Mouse (Mus musculus) c-Kit-negative CD71-positive TER-119-positive erythroid progenitor cells, embryonic 14.5 days (primary cell): Measurements from ENCODE around the gene Lrch3.

ENCODE experiments used
- DNase-seq: peaks from one replicate; pipeline ENCODE4 v3.0.0-alpha.2; 2013; ENCODE audit warnings: low read depth, low spot score

Gene Lrch3

DNA sequence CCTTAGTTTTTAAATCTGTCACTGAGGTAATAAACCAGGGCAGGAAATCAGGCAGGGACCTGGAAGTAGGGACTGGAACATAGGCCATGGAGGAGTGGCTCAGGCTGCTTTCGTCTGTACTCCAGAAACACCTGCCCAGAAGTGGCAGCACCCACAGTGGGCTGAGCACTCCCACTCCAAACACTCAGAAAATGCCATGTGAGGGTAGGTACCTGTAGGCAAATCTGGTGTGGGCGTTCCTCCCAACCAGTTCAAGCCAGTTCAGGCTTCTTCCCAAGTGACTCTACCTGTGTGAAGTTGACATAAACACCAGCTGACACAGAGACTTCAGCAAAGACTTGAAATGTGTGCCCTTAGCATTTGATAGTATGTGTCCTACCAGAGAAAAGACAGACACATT is 70.7 kb downstream of the Lrch3 start:
- no peak for DNase-seq

DNA sequence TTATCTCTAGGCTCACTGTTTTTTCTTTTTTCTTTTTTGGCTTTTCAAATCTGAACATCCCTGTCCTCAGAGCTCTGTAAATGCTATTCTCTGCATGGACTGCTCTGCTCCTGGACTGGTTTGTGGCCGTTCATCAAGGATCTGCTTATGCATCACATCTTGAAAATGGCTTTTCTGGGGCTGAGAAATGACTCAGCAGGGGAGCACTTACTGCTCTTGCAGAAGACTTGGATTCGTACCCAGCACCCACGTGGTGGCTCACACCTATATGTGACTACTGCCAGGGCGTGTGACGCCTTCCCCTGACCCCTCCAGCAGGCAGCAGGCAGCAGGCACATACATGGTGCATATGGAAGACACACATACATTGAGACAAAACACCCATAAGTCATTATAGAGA is 78.3 kb downstream of the Lrch3 start:
- no peak for DNase-seq

DNA sequence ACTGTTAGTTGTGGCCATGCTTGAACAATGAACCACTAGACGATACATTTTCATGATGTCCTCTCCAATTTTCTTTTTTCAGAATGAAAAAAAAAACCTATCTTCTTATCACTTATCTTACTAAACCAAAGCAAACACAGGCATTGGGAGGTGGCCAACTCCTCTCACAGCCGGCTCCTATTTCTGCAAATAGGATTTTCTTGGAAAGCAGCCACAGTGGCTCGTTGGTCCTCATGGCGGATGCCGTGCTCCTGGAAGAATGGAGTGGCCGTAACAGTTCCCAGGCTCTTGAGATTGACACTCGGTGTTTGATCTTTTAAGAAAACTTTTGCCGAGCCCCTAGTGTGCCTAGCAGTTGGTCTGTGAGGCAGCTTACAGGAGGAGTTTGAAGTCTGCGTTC is 91.3 kb downstream of the Lrch3 start:
- DNase-seq: no peak

DNA sequence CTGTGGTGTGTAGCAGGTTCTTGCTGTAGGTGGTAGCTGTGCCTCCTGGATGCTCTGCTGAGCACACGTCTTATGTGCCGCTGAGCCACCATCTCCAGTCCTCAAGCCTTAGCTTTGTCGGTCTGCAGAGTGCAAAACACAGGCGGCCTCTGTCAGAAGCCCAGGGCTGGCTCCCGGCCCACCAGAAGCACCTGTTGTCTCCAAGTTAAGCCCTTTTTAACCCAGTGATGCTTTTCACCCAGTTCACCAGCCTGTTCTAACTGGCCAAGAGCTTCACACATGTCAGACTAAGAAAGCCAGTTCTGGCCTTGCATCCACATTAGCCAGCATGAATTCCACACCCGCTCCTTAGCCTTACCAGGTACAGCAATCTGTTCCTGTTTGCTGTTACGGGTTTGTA is 93.0 kb downstream of the Lrch3 start:
- no peak for DNase-seq

DNA sequence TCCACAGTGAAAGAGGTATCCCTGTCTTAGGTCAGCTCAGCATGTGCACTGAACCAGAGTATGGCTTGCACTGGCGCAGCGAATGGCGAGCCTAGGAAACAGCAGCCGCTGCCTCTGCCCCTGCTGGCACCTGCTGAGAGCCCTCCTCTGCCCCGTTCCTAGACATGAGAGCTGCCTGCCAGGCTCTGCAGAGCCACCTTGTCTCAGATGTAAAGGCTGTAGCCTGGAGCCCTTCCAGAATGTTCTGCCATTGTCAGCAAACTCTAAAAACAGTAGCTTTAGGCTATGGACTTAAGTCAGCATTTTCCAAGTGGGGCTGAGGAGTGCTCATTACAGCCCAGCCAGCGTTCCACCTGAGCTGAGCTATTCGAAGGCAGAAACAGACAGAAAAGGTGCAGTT is 93.5 kb downstream of the Lrch3 start:
- no peak for DNase-seq

DNA sequence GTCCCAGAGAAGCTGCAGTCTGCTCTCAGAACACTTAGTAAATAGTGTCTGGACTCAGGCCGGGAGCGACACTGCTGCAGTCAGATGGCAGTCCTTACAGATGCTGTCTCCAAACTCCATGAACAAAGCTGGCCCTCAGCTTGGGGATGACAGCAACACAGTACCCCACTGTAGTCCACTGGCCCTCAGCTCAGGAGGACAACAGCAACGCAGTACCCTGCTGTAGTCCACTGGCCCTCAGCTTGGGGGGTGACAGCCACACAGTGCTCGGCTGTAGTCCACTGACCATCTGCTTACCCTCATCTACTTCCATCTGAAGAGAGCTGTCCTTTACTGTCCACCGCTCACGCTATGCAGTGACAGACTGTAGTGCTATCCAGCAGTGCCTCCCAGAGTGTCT is 96.3 kb downstream of the Lrch3 start:
- no peak for DNase-seq

DNA sequence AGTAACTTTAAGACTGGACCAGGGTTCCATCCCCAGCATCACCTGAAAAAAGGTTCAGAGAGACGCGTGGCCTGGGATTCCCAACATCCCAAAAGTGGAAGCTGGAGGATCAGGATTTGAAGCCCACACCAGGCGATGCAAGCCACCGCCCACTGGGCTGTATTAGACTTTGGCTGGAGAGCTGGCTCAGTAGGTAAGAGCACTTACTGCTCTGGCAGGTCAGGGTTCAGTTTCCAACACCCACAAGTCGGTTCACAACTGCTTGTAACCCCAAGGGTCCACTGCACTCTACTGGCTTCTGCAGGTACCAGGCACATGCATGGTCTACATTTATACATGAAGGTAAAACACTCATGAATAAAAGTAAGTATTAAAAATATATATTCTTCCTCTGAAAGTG is 99.9 kb downstream of the Lrch3 start:
- no peak for DNase-seq

DNA sequence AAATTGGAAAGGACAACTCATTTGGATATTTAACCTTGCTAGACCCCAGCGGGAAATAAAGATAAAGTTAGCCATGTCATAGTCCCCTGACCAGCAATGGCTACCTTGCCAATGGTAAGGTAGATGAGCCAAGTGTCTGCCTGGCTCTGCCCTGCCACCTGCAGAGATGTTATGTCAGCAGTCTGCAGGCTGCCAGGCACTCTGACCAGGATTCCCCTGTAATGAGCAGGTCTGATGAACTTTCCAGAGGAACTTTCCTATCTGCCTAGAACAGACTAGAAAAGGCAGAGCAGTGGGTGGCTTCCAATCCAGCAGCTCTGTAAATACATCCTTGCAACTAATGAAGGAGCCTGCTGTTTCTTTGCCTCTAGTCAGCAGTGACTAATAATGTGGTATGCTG is 101.0 kb downstream of the Lrch3 start:
- no peak for DNase-seq

DNA sequence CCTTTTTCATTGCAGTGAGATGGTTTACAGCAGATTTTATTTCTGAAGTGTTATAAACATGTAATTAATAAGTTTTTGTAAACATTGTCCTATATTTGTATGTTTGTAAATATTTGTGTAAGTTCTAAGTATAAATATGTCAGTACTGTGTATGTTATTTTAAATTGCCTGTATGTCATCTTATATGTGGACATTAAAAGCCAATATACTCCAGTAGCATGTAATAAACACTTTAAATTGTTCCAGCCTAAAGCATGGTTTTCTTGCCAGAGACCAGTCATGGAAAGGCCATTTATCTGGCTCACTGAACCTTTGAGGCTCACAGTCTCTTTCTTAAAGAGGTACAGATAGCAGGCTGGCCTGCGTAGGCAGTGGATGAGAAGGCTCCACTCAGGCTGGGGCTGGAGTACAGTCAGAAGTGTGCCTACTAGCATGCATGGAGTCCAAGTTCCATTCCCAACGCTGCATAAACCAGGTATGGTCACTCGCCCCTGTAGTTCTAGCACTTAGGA is 101.6 kb downstream of the Lrch3 start:
- no peak for DNase-seq

DNA sequence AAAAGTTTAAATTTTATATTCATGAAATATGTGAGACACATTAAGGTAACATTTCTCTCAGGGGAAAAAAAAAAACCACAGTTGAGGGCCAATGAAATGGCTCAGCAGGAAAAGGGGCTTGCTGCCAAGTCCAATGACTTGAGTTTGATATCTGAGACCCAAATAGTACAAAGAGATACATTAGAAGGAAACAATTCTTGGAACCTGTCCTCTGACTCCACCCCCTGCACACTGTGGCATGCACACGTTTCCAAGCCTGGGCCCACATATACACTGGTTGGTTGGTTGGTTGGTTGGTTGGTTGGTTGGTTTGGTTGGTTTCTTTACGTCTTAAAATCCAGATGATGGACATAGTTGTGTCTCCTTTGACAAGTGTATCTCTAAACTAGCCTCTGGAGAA is 102.1 kb downstream of the Lrch3 start:
- no peak for DNase-seq

DNA sequence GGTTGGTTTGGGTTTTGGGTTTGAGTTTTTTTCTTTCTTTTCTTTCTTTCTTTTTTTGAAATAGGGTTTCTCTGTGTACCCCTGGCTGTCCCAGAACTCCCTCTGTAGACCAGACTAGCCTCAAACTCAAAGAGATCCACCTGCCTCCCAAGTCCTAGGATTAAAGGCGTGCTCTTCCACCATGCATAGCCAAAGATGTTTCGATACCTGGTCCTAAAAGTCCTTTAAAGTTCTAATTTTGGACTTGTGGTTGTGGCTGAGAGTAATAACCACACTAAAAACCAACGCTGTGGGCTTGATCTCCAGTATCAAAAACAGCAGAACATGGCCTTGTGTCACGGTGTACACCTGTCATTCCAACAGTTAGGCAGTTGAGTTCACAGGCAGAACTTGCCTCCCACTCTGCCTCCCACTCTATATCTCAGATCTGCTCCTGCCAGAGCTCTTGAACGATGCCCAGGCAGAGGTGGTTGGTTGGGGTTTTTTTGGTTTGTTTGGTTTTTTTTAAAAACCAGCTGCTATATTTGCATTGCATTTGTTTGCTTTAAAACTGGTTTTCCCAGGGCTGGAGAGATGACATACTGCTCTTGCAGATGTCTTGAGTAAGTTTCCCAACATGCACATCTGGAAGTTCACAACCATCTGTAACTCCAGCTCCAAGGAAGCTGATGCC is 103.9 kb downstream of the Lrch3 start:
- DNase-seq: no peak

DNA sequence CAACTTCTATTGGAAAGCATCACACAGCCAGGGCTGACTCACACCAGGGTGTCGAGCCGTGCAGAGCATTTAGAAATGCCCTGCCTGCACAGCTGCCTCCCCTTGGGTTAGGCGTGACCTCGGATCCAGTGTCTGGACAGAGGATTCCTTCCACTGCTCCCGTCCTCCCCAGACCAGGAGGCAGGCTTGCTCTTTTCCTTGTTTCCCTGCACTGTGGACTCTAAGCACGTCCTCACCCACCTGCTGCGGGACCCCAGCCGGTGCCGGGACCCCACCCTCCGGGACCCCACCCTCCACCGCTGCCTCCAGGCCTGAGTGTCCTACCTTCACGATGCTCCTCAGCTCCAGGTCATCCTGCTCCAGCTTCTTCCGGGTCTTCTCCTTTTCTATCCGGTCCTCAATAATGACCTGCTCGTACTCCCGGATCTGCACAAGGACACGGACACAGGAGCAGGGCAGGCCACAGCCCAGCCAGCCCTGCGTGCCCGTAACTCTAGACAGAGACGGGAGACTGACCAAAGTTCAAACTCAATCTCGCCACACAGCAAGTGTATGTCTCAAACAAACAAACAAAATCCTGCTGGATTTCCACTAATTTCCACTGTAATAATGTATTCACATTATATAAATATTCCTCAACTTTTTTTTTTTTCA is 105.3 kb downstream of the Lrch3 start:
- DNase-seq: no peak

DNA sequence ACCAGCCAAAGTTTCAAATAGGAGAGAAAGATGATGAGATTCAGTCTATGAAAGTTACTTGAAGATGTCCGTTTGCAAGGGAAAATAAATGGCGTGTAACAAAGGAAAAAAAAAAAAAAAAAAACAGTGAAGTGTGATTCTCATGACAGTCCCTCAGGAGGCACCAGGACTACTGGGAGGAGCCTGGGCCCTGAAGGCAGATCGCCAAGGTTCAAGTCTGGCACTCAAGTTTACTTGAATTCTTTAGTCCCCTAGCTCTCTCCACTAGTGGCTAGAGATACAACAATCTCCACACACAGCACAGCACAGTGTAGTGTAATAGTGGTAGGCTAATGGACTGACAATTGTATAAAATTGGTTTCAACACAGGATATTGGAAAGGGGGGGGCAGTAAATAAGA is 107.5 kb downstream of the Lrch3 start:
- DNase-seq: no peak

DNA sequence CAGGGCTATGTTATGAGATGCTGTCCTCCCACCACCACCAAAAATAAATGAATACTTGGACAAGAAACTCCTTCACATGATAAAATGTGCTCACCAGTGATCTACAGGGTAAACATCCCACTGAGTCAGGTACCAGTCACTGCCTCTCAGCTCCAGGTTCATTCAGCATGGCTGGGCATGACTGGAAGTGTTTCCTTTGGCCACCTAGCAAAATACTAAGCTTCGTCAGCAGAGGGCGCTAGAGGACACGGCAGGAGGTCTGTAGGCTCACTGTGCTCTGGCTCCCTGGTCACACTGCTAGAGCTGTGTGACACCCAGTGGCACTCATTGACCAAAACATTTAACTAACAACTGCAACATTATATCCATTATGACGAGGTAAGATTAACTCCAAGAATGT is 109.8 kb downstream of the Lrch3 start:
- DNase-seq: peak; percentile 58

DNA sequence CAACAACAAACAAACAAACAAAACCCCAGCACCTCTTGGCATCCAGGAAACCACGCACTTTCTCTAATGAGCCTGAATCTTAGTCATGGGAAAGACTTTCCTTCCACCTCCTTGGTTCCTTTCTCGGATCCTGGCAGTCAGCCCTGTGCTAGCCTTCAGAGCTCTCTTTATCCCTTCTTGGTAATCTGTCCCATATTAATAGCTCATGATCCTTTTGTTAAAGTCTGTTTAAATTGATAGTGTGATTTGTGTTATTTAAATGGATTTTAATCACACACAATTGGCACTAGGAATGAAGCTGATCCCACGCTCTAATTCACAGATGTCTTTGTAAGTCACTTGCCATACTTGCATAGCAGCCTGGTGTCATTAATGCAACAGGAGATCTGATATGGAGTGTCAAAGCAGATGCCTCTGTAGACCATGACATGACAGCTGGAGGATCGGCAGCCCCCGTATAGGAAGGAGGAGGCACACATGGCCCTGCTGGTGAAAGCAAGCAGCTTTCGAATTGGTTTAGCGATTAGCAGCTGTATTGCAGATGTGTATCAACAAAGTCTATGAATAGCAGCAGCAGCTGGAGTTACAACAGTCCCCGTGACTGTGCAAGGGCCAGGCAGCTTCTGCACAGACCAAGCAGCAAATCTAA is 110.7 kb downstream of the Lrch3 start:
- no peak for DNase-seq

DNA sequence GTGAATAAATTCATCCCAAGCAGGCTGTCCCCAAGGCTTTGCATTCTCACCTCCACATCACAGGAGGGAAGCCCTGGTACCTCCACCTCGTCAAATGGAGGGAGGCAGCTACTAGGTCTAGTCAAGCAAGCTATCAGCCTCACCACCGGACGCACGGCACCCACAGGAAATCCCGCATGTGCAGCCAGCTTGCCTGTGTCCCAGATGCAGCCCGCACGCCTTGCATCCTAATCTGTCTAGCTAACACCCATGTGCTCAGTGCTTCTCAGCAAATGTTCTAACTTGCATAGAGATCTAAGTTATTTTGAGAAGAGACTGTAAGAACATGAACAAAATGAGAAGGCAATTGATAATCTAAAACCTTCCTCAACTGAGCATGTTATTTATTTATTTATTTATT is 112.5 kb downstream of the Lrch3 start:
- no peak for DNase-seq

DNA sequence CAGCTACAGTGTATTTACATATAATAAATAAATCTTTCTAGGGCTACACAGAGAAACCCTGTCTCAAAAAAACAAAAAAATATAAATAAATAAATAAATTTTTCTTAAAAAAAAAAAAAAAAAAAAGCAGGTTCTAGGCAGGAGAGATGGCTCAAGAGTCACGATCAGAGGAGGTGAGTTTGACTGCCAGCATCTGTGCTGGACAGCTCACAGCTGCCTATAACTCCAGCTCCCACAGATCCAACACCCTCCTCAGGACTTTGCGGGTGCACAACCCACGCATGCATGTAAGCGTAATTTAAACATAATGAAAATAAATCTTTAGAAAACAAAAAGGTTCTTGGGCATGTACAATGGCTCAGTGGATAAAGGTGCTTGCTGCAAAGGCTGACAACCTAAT is 122.1 kb downstream of the Lrch3 start:
- no peak for DNase-seq

DNA sequence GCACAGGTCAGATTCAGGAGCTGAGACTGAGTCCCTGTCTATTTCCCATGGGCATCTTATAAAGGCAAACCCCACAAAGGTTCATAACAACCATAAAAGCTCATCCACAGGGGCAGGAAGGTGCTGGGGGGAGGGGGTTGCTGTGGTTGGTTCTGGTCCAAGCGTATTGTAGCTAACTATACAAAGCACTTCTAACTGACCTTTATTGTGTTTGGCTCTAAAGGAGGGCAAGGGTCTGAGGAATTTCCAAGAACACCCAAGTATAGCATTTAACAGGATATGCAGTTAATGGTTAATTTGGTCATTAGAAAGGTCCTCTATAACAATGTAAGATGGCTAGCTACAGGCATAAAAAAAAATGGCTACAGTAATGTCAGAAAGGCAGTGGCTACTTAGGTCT is 128.8 kb downstream of the Lrch3 start:
- DNase-seq: no peak

DNA sequence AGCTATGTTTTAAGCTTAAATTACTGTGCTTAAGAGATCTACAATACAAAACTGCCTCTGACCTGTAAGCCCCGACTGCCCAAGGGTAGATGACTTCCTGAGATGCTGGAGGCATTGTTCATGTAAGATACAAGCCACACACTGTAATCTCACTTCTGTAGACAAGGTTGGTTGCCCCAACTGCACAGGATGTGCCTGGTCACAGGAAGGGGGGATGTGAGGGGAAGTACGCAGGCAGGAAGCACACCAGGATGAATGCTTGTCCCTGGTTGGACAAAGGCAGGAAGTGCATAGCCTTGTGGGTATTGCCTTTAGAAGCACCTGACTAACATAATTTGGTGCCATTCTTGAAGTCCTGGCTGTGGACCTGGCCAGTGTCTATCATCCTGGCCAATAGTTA is 129.4 kb downstream of the Lrch3 start:
- no peak for DNase-seq

DNA sequence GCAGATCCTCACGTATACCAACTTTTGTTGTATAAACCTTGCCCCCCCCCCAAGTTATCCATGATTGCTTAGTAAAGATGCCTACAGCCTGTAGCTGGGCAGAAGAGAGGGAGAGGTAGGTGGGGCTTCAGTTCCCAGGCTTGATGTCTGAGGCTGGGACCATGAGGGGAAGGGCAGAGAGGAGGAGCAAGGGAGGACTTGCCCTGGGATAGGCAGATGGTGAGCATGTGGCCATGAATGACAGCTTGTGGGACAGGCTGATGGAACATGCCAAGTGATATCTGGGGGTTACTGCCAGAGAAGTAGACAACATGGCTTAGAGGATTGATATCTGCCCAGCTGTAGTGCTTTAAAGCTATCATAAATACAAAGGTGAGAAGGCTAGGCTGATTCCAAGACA is 134.1 kb downstream of the Lrch3 start:
- no peak for DNase-seq

DNA sequence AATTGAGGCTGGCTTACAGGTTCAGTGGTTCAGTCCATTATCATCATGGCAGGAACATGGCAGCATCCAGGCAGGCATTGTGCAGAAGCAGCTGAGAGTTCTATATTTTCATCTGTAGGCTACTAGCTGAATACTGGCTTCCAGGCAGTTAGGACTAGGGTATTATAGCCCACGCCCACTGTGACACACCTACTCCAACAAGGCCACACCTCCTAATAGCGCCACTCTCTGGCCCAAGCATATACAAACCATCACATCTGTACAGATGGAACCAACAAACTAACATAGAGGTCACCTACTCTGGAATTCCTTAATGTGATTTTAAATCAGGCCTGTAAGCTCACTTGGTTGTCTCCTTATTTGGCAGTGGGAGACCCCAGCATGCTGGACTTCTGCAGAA is 134.8 kb downstream of the Lrch3 start:
- DNase-seq: no peak

DNA sequence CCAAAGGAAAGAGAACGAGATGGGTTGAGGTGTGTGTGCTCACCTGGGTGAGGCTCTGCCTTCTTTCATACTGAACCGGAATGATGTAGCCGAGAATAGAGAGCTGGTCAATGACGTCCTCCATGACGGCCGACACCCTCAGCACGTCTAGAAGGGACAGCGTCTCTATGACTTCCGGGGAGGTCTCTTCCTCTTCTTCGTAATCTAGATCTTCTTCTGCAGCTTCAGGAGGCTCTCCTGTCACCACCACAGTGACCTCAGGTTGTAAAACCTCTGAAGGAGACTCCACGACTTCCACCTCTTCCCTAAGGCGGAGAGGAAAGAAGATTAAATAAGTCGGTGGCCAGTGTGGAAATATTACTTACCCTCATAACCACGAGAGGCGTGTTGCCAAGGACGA is 135.9 kb downstream of the Lrch3 start:
- DNase-seq: no peak

DNA sequence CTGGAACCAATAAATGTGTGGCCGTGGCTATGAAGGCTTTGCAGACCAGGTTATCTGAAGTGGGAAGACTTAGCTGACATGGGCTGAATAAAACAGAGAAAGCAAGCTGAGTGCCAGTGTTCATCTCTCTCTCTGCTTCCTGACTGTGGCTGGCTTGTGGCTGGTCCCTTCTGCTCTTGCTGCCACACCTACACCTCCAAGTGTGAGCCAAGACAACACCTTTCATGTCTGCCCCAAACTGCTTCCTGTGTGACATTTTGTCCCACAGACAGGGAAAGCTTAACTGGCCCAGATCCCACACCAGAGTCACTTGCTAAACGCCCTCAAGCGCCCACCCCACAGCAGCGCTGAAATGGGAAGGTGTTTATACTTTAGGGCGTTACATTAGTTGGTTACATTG is 139.2 kb downstream of the Lrch3 start:
- no peak for DNase-seq
